Mouse (Mus musculus) G1E (cell line): ENCODE data around the gene Tk1. TPM values are rescaled to one million over a fixed set of nuclear protein-coding genes. Genes with fewer than 3 reads are reported as not detected.

Experiments
- ATAC-seq: 2 replicates; pipeline ENCODE4 v1.8.0; 2016; ENCODE audit warnings: mild to moderate bottlenecking; ENCODE audit not compliant: insufficient number of reproducible peaks, poor library complexity, low FRiP score, severe bottlenecking; ENCODE audit errors: extremely low read depth
- DNase-seq: peaks from one replicate; pipeline ENCODE4 v3.0.0; 2012; ENCODE audit warnings: low spot score
- H3K27me3 ChIP-seq: 2 replicates; pipeline ENCODE4 v1.6.1; 2012; ENCODE audit warnings: mild to moderate bottlenecking, low read length, inconsistent platforms; ENCODE audit not compliant: insufficient read depth
- H3K36me3 ChIP-seq: replicated peaks from 2 replicates; pipeline ENCODE3; 2012; ENCODE audit warnings: mild to moderate bottlenecking, inconsistent platforms
- H3K4me1 ChIP-seq: 2 replicates; pipeline ENCODE4 v1.6.1; 2012; ENCODE audit warnings: low read depth, low read length, inconsistent platforms, mixed read lengths; ENCODE audit not compliant: insufficient read depth
- H3K4me3 ChIP-seq: 2 replicates; pipeline ENCODE4 v1.5.1; 2012; ENCODE audit warnings: low read depth, mild to moderate bottlenecking, inconsistent platforms, low read length, moderate library complexity, mixed read lengths
- H3K9me3 ChIP-seq: replicated peaks from 2 replicates; pipeline ENCODE4 v1.6.1; 2012; ENCODE audit warnings: inconsistent platforms
- CTCF ChIP-seq: IDR thresholded peaks from 2 replicates; pipeline ENCODE4 v1.5.1; 2012; ENCODE audit warnings: low read depth, low read length, inconsistent platforms, mixed read lengths
- GATA1 ChIP-seq: IDR thresholded peaks from 2 replicates; pipeline ENCODE4 v1.6.1; 2012; ENCODE audit warnings: borderline replicate concordance, low read length, inconsistent platforms, mixed read lengths
- GATA2 ChIP-seq: IDR thresholded peaks from 2 replicates; pipeline ENCODE4 v1.6.1; 2012; ENCODE audit warnings: low read depth, low read length, inconsistent platforms, borderline replicate concordance
- POLR2AphosphoS5 ChIP-seq: IDR thresholded peaks from 2 replicates; pipeline ENCODE4 v1.6.1; 2012; ENCODE audit warnings: low read depth, low read length, inconsistent platforms; ENCODE audit not compliant: insufficient replicate concordance
- TAL1 ChIP-seq: conservative IDR thresholded peaks from 2 replicates; pipeline ENCODE4 v1.6.1; 2012; ENCODE audit warnings: low read depth, low read length, inconsistent platforms, mixed read lengths
- polyA plus RNA-seq: library from polyadenylated mRNA; stranded (reverse); fragments of >175 nt; gene quantifications from 2 replicates; pipeline ENCODE4 v1.2.3, GENCODE M21; 2012
- total RNA-seq, 2 experiments: library from RNA; stranded (forward) in 1 of 2; stranded (reverse) in 1 of 2; fragments of 200-1000 nt in 1 of 2; fragments of >200 nt in 1 of 2; fragmentation: Nextera tagmentation in 1 of 2; gene quantifications; 2 replicates each; pipeline ENCODE4 v1.2.3; 2014 to 2017

Gene Tk1
- total and polyA plus RNA-seq, 3 experiments = 73.2 to 77.0 (median 75.8) TPM

DNA sequence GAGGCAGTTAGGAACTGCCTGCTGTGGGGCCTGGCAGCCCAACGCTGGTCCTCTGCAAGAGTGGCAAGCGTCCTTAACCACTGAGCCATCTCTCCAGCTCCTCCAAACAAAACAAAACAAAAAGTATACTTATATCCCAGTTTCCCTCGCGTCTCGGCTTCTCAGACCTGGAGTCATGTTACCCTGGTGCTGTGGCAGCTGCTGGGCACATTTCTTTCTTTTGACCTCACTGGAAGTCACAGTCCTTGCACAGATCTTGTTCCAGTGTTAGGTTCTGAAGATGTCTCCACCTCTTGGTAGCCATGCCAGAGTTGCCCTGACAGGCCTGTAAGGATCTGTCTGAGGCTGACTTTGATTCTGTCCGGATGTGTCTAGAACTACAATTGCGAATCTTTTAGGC is 24.2 kb downstream of the Tk1 start:
- no peaks in the 10 kb centered on the region for H3K9me3 ChIP-seq
- peaks cover 53% of the 10 kb centered on the region for H3K36me3 ChIP-seq
- no peak for TF ChIP-seq GATA2
- no peak for TF ChIP-seq CTCF
- no peak for TF ChIP-seq GATA1
- TF ChIP-seq TAL1 = no peak
- TF ChIP-seq POLR2AphosphoS5 = no peak
- no peak overlapping the region for H3K4me3 ChIP-seq
- ATAC-seq (no peak), DNase-seq (no peak)
- H3K27me3 ChIP-seq = no peaks in the 10 kb centered on the region
- peaks cover 59% of the 10 kb centered on the region for H3K4me1 ChIP-seq

DNA sequence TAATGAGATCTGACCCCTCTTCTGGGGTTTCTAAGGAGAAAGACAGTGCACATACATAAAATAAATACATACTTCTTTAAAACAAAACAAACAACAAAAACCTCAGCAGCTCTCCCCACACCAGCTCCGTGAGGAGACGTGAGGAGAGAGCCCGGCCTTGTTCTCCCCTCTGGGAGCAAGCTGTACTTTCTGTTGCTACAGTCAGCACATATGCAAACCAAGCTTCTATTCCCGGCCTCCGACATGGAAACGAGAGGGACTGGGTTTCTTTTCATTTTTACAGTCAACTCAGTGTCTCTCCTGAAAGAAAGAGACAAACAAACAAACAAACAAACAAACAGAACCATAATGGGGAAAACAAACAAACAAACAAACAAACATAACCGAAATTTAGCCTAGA is 25.9 kb downstream of the Tk1 start:
- no peak for DNase-seq
- no peak for TF ChIP-seq POLR2AphosphoS5
- no peak for TF ChIP-seq GATA1
- TF ChIP-seq GATA2 = no peak
- TF ChIP-seq TAL1 = no peak
- TF ChIP-seq CTCF = no peak
- Histone ChIP-seq H3K36me3 (peaks cover 38% of the 10 kb centered on the region), H3K9me3 (no peaks in the 10 kb centered on the region), H3K4me3 (no peak overlapping the region), H3K4me1 (peaks cover 69% of the 10 kb centered on the region), H3K27me3 (no peaks in the 10 kb centered on the region)
- no peak for ATAC-seq

DNA sequence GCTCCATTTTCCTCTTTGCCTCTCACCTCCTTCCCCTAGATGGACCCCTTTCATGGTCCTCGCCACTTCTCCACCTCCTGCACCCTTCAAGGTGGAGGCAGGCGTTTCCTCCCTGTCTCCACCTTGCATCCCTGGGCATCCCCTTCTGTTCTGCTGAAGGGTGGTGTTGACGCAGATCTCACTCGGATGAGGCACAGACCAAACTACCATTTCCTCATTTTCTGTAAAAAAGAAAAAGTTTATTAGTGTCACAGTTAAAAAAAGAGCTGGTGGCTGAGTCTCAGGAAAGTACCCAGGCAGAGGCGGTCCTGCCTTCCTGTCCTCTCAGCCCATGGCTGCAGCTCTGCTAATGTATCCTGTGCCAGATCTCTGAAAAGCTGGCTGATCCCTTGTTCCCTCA is 26.7 kb downstream of the Tk1 start:
- no peak for ATAC-seq
- Histone ChIP-seq H3K36me3 (peaks cover 31% of the 10 kb centered on the region), H3K9me3 (no peaks in the 10 kb centered on the region), H3K27me3 (no peaks in the 10 kb centered on the region), H3K4me1 (peaks cover 75% of the 10 kb centered on the region), H3K4me3 (peak overlapping the region; percentile 66; the same call in 1 of the 2 replicates)
- TF ChIP-seq TAL1 = no peak
- TF ChIP-seq CTCF = no peak
- no peak for TF ChIP-seq GATA1
- no peak for TF ChIP-seq POLR2AphosphoS5
- no peak for TF ChIP-seq GATA2
- no peak for DNase-seq

DNA sequence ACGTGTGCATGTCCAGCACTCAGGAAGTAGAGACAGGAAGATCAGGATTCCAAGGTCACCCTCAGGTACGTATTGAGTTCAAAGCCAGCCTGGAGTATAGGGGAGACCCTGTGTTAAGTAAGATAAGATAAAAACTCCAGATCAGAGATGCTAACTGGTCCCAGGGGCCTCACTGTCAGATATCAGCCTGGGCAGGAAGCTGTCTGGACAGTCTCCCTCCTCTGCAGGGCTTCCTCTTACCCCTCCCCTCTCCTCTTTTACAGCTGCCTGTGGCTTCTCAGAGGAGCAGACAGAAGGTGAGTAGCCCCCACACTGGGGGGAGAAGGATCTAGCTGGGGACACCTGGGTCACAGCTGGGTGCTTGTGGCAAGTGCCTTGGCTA is 27.7 kb downstream of the Tk1 start:
- peak; percentile 73 for DNase-seq
- H3K4me3 ChIP-seq = peak overlapping the region; percentile 66
- peaks cover 77% of the 10 kb centered on the region for H3K4me1 ChIP-seq
- H3K9me3 ChIP-seq = no peaks in the 10 kb centered on the region
- peak; percentile 68 for ATAC-seq
- peaks cover 23% of the 10 kb centered on the region for H3K36me3 ChIP-seq
- TF ChIP-seq TAL1 (peak; percentile 67; the same call in 1 of the 2 replicates), GATA1 (no peak), GATA2 (no peak)
- no peaks in the 10 kb centered on the region for H3K27me3 ChIP-seq

DNA sequence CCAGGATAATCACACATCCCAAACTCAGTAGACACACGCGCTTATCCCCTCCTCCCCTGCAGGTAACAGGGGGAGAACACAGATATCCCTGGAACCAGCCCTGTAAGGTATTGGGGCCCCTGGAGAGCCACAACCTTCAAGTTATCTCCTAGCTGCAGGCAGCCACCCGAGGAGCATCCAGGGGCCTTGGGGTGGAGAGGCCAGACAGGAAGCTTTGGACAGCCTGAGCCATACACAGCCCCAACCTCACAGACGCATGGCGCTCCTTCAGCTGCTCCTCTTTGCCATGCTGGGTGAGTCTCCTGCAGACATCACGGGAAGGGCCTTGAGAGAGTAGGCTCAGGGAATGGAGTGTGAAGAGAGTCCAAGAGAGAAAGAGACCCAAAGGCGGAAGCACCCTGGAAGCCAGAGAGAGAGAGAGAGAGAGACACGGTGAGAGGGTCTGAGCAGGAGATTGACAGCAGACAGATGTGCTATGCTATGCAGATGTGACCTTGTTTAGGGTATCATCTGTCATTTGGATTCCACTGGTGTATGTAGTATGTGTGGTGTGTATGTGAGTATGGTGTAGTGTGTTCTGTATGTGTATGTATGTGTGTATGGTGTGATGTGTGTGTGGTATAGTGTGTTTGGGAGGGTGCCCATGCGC is 28.3 kb downstream of the Tk1 start, which contains the start of gene 6030468B19Rik:
Gene 6030468B19Rik, plus strand, starts transcription at position 150 of the 649 bp plus-strand sequence.
- Histone ChIP-seq H3K4me3 (peak within 1 kb of the TSS; percentile 66), H3K27me3 (no peaks in the 10 kb centered on the region), H3K36me3 (peaks cover 18% of the 10 kb centered on the region), H3K4me1 (peaks cover 74% of the 10 kb centered on the region), H3K9me3 (no peaks in the 10 kb centered on the region)
- DNase-seq (peak; percentile 79), ATAC-seq (peak; percentile 81)
- TF ChIP-seq TAL1 (peak; percentile 83), POLR2AphosphoS5 (no peak)

DNA sequence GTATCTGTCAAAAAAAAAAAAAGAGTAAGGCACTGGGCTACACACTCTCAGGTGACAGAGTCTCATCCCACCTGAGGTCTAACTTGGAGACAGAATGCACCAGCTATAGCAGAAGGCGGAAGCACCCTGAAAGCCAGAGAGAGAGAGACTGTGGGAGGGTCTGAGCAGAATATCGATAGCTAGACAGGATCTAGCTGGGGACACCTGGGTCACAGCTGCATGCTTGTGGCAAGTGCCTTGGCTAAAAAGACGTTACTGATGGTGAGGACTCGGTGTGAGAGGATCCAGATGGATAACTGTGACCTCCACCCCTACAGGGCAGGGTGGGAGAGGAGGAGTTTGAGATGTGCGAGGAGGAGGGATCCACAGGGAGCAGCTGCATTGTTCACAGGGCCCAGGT is 28.9 kb downstream of the Tk1 start:
- no peaks in the 10 kb centered on the region for H3K9me3 ChIP-seq
- H3K4me3 ChIP-seq = peak overlapping the region; percentile 66; the same call in 1 of the 2 replicates
- no peaks in the 10 kb centered on the region for H3K27me3 ChIP-seq
- peak; percentile 2; the same call in 1 of the 2 replicates for ATAC-seq
- H3K4me1 ChIP-seq = peaks cover 79% of the 10 kb centered on the region
- DNase-seq = no peak
- peaks cover 19% of the 10 kb centered on the region for H3K36me3 ChIP-seq
- TF ChIP-seq GATA2 (no peak), CTCF (no peak), TAL1 (no peak), POLR2AphosphoS5 (no peak), GATA1 (no peak)
